Mouse (Mus musculus) neural tube, embryonic 11.5 days (tissue): ENCODE data around the gene Tex264. TPM values are rescaled to one million over a fixed set of nuclear protein-coding genes. Genes with fewer than 3 reads are reported as not detected.

Experiments used
- ATAC-seq: fragments of 200-750 bp; cut with Nextera tagmentation; 2 replicates; pipeline ENCODE4 v1.8.0; 2017; ENCODE audit warnings: moderate number of reproducible peaks, mild to moderate bottlenecking, moderate TSS enrichment, moderate library complexity; ENCODE audit not compliant: insufficient read depth, low FRiP score, low TSS enrichment
- DNase-seq: peaks from one replicate; pipeline ENCODE4 v3.0.0-alpha.2; 2015; ENCODE audit warnings: low spot score
- H3K27ac ChIP-seq: fragments of 300-500 bp; sonication (generic); 2 replicates; pipeline ENCODE4 v1.5.1; 2014; ENCODE audit warnings: low read depth, mild to moderate bottlenecking, low read length
- H3K27me3 ChIP-seq: fragments of 300-500 bp; sonication (generic); 2 replicates; pipeline ENCODE4 v1.6.1; 2014; ENCODE audit warnings: mild to moderate bottlenecking, low read length, mixed read lengths; ENCODE audit not compliant: control insufficient read depth, insufficient read depth
- H3K36me3 ChIP-seq: fragments of 300-500 bp; sonication (generic); 2 replicates; pipeline ENCODE4 v1.6.1; 2014; ENCODE audit warnings: mild to moderate bottlenecking, low read length, moderate library complexity, mixed read lengths; ENCODE audit not compliant: control insufficient read depth, insufficient read depth
- H3K4me1 ChIP-seq: fragments of 300-500 bp; sonication (generic); 2 replicates; pipeline ENCODE4 v1.6.1; 2014; ENCODE audit warnings: low read length, mixed read lengths; ENCODE audit not compliant: control insufficient read depth, insufficient read depth
- H3K4me2 ChIP-seq: fragments of 300-500 bp; sonication (generic); 2 replicates; pipeline ENCODE4 v1.6.1; 2014; ENCODE audit warnings: low read depth, mild to moderate bottlenecking, moderate library complexity
- H3K4me3 ChIP-seq: fragments of 300-500 bp; sonication (generic); 2 replicates; pipeline ENCODE4 v1.5.1; 2014; ENCODE audit warnings: low read depth, low read length
- H3K9ac ChIP-seq: fragments of 300-500 bp; sonication (generic); 2 replicates; pipeline ENCODE4 v1.6.1; 2014; ENCODE audit warnings: mild to moderate bottlenecking, low read length
- H3K9me3 ChIP-seq: fragments of 300-500 bp; sonication (generic); 2 replicates; pipeline ENCODE4 v1.6.1; 2016; ENCODE audit warnings: low read length; ENCODE audit not compliant: control insufficient read depth
- WGBS: fragments of 180-500 bp; shearing (Covaris S2); extraction: QIAGEN DNeasy Blood & Tissue Kit; methylation state at CpG from one replicate; pipeline ENCODE4 v1.1.7; 2014; 5-methylcytosine and 5-hydroxymethylcytosine counted together
- polyA plus RNA-seq: library from polyadenylated mRNA; unstranded; fragments of >200 nt; fragmentation: Nextera tagmentation; extraction: Ambion mirVana; gene quantifications from 2 replicates; pipeline ENCODE4 v1.2.1, GENCODE M21; 2014

The Tex264 gene
- polyA plus RNA-seq, 1 experiment from 2014 or later = 38.5 TPM

- Histone ChIP-seq H3K4me3 (no peak overlapping the region), H3K4me2 (no peak overlapping the region), H3K27ac (peak overlapping the region; percentile 39; the same call in 1 of the 2 replicates), H3K9me3 (no peaks in the 10 kb centered on the region), H3K4me1 (peaks cover 5% of the 10 kb centered on the region), H3K27me3 (0 out of 2 replicates have a peak, but pooled peaks cover 4% of the 10 kb centered on the region), H3K36me3 (peaks cover 2% of the 10 kb centered on the region), H3K9ac (no peak overlapping the region)
- ATAC-seq (no peak), DNase-seq (no peak)
- 46% methylated on average over 5 of the region's 5 CpGs for WGBS
These were observed 28.9 kb downstream of the Tex264 start for GRCm38 (mm10) chr9:106656820-106657219.

- peak; percentile 82 for DNase-seq
- peak; percentile 64 for ATAC-seq
- Histone ChIP-seq H3K4me2 (peak within 1 kb of the TSS; percentile 63), H3K4me1 (peaks cover 5% of the 10 kb centered on the region), H3K9me3 (no peaks in the 10 kb centered on the region), H3K27ac (peak within 1 kb of the TSS; percentile 49), H3K9ac (peak within 1 kb of the TSS; percentile 46), H3K27me3 (0 out of 2 replicates have a peak, but pooled peaks cover 4% of the 10 kb centered on the region), H3K36me3 (peaks cover 2% of the 10 kb centered on the region; the same call in 1 of the 2 replicates), H3K4me3 (peak within 1 kb of the TSS; percentile 36)
- WGBS = 2% methylated on average over 41 of the region's 44 CpGs
These were observed 29.6 kb downstream of the Tex264 start, which contains the start of gene Grm2 for GRCm38 (mm10) chr9:106655884-106656720. Gene Grm2 (minus strand): TSS chr9:106656082.

GRCm38 (mm10) chr9:106652720-106653119, 33.0 kb downstream of the Tex264 start:
- Histone ChIP-seq H3K9ac (no peak overlapping the region), H3K27me3 (0 out of 2 replicates have a peak, but pooled peaks cover 4% of the 10 kb centered on the region), H3K4me3 (no peak overlapping the region), H3K9me3 (no peaks in the 10 kb centered on the region), H3K36me3 (no peaks in the 10 kb centered on the region), H3K27ac (no peak overlapping the region), H3K4me1 (peaks cover 5% of the 10 kb centered on the region; the same call in 1 of the 2 replicates), H3K4me2 (no peak overlapping the region)
- WGBS = 64% methylated on average over 1 of the region's 1 CpGs
- ATAC-seq (no peak), DNase-seq (no peak)

DNA sequence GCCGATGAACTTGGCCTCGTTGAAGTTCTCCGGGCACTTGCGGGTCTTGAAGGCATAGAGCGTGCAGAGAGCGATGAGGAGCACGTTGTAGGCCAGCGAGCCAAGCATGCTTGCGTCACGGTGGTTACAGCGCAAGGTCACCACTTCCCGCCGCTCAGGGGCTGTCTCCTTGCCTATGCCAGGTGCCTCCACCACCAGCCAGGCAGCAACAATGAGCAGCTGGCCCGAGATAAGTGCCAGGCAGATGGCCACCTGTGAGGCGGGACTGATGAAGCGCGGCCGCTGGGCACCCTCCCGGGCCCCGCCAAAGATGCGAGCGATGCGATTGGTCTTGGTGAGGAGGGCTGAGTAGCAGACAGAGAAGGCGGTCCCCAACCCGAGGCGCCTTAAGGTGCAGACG, 38.5 kb downstream of the Tex264 start:
- H3K9me3 ChIP-seq = no peaks in the 10 kb centered on the region
- no peaks in the 10 kb centered on the region for H3K27me3 ChIP-seq
- no peak overlapping the region for H3K9ac ChIP-seq
- 70% methylated on average over 22 of the region's 27 CpGs for WGBS
- no peak overlapping the region for H3K27ac ChIP-seq
- H3K4me2 ChIP-seq = no peak overlapping the region
- no peaks in the 10 kb centered on the region for H3K36me3 ChIP-seq
- H3K4me3 ChIP-seq = no peak overlapping the region
- no peaks in the 10 kb centered on the region for H3K4me1 ChIP-seq
- ATAC-seq (no peak), DNase-seq (no peak)

DNA sequence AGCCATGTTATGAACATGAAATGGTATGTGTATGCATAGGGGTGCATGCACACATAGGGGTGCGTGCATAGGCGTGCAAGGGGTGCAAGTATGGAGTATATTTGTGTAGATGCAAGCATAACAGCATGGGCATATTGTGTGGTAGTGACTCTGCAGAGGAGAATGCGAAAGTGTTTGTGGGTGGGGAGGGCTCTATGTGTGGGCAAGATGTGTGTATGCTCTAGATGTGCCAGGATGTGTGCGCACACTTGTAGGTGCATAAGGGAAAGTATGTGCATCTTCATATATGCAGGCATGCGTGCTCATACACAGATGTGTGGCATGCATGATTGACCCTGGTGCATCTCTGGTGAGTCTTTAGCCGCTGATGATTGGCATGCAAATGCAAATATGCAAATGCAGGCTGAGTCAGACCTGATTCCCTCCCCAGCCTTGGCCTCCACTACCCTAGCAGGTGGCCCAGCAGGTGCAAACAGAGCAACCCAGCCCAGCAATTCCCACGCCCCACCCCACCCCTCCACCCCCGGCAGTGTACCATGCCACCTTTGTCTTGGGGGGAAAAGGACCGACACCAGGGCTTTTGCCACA, 39.9 kb downstream of the Tex264 start:
- Histone ChIP-seq H3K27me3 (no peaks in the 10 kb centered on the region), H3K27ac (no peak overlapping the region), H3K4me1 (no peaks in the 10 kb centered on the region), H3K36me3 (no peaks in the 10 kb centered on the region), H3K4me3 (no peak overlapping the region), H3K4me2 (no peak overlapping the region), H3K9ac (no peak overlapping the region), H3K9me3 (no peaks in the 10 kb centered on the region)
- DNase-seq (no peak), ATAC-seq (no peak)
- WGBS = 83% methylated on average over 9 of the region's 9 CpGs

DNA sequence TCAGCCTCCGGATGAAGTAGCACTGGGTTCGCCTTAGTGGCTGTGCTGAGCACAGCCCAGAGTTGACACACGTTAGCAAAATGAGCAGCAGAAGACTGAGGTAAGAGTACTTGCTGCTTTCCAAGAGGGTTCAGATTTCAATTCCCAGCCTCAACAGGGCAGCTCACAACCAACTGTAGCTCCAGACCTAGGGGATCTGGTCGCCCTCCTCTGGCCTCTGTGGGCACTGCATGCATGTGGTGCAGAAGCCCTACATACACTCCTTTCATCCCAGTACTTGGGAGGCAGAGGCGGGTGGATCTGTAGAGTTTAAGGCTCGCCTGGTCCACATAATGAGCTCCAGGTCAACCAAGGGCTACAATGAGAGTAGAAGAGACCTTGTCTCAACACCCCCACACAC, 41.9 kb downstream of the Tex264 start:
- WGBS = 75% methylated on average over 6 of the region's 6 CpGs
- no peaks in the 10 kb centered on the region for H3K36me3 ChIP-seq
- no peak overlapping the region for H3K4me2 ChIP-seq
- no peaks in the 10 kb centered on the region for H3K9me3 ChIP-seq
- H3K4me1 ChIP-seq = no peaks in the 10 kb centered on the region
- no peak for DNase-seq
- no peak overlapping the region for H3K27ac ChIP-seq
- H3K9ac ChIP-seq = no peak overlapping the region
- no peaks in the 10 kb centered on the region for H3K27me3 ChIP-seq
- no peak overlapping the region for H3K4me3 ChIP-seq
- ATAC-seq = no peak

GRCm38 (mm10) chr9:106643128-106643527, 42.6 kb downstream of the Tex264 start:
- no peaks in the 10 kb centered on the region for H3K27me3 ChIP-seq
- ATAC-seq = no peak
- no peaks in the 10 kb centered on the region for H3K4me1 ChIP-seq
- WGBS = 30% methylated on average over 7 of the region's 7 CpGs
- no peaks in the 10 kb centered on the region for H3K36me3 ChIP-seq
- no peak overlapping the region for H3K9ac ChIP-seq
- no peak overlapping the region for H3K4me2 ChIP-seq
- no peak overlapping the region for H3K27ac ChIP-seq
- H3K4me3 ChIP-seq = no peak overlapping the region
- no peaks in the 10 kb centered on the region for H3K9me3 ChIP-seq
- DNase-seq = peak; percentile 82

- Histone ChIP-seq H3K4me1 (no peaks in the 10 kb centered on the region), H3K27me3 (no peaks in the 10 kb centered on the region), H3K36me3 (no peaks in the 10 kb centered on the region), H3K9me3 (no peaks in the 10 kb centered on the region), H3K4me3 (no peak overlapping the region), H3K4me2 (no peak overlapping the region), H3K9ac (no peak overlapping the region), H3K27ac (no peak overlapping the region)
- ATAC-seq (no peak), DNase-seq (no peak)
- WGBS = 75% methylated on average over 5 of the region's 5 CpGs
These were observed 44.4 kb downstream of the Tex264 start for GRCm38 (mm10) chr9:106641346-106641745.
